Mouse (Mus musculus): ENCODE data around the gene Adipor2.
A peak's percentile ranks its signal among the peaks of the same experiment; 100 is the strongest.
"Not testable (repeated sequence)": the region's sequence is repeated elsewhere in the genome, so short reads cannot be mapped to it uniquely, and the experiment has no call there.

Adipor2 gene

DNA sequence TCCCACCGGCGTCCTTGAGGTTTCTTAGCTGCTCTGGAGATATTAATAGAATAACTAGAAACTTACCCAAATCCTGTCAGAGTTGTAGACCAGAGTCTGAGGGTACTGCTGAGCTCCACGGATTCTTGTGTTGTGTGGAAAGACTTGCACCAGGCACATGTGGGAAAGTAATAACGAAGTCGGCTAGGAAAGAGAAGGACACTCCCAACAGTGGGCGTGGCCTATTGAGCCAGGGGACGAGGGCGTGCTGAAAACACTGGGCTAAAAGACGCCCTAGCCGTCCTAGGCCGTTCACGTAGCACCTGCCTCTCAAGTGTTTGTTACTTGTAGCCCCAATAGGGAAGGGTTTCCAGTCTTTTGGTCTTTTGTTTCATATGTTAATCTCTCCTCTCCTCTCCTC lies at the start of gene Adipor2:
Adipor2 (minus strand) TSS at position 351 of the 400 bp plus-strand sequence.
- no peak for DNase-seq (ENCODE audit: extremely low read depth, low read depth)

DNA sequence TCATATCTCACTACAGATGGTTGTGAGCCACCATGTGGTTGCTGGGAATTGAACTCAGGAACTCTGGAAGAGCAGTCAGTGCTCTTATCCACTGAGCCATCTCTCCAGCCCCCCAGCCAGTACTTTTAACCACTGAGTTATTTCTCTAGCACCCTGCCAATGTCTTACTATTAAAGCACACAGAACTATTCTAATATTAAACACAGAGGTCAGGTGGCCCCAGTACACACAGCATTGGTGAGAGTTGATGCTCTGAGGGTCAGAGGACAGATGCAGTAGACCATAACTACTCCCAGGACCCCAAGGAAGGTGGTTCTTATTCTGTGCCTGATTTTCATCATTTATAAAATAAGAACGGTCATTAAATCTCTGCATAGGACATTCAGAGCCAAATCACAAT lies 48.7 kb upstream of the Adipor2 start:
- no peak for DNase-seq (ENCODE audit: extremely low read depth, low read depth)

DNA sequence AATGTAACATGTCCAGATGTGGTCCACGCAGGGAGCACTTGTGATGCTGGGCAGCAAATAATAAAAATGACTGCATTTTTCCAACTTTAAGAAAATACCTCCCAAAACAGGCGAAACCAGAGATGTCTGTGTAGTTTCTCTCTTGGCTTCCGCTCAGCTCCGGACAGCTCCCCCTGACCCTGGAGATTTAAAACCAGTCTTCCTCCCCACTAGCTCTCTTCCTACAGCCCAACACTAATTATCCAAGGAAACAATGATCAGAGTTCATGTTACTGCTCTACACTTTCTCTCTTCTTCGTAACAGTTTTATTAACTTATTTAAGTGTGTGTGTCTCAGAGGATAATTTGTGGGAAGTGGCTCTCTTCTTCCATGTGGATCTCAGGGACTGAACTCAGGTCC lies 42.9 kb upstream of the Adipor2 start:
- no peak for DNase-seq (ENCODE audit: extremely low read depth, low read depth)

DNA sequence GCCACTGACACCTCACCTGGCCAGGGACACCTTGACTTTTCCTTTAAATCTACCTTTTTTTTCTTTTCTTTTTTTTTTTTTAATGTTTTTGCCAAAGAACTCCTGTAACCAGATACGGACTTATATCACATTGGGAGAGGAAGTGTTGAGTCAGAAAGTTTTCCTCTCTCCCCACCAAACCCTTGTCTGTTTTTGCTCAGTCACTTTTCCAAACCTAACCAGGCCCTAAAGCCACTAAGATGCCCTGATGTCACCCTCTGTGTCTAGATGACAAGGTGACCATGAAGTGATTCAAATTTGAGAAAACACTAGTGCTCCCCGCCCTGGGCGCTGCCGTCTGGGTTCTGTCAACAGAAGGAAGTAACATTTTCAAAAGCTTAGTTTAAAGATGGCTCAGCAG lies 41.5 kb upstream of the Adipor2 start:
- DNase-seq (ENCODE audit: extremely low read depth, low read depth) = no peak

DNA sequence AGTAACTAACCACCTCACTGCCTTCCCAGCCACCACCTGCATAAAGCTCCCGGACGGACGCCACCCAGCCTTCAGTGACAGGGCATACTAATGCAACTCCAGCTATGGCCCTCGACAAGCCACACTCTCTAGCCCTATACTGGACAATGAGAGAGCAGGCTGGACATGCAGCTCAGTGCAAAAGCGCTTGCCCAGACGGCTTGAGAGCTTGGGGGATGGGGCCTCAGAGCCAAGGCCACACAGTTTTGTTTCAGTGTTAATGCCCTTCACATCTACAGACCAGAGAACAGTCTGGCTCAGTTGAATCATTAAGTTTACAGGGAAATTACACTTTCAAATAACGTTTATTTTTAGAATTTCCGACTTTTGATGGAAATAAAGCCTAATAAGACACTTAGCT lies 40.7 kb upstream of the Adipor2 start:
- DNase-seq (ENCODE audit: extremely low read depth, low read depth) = no peak

DNA sequence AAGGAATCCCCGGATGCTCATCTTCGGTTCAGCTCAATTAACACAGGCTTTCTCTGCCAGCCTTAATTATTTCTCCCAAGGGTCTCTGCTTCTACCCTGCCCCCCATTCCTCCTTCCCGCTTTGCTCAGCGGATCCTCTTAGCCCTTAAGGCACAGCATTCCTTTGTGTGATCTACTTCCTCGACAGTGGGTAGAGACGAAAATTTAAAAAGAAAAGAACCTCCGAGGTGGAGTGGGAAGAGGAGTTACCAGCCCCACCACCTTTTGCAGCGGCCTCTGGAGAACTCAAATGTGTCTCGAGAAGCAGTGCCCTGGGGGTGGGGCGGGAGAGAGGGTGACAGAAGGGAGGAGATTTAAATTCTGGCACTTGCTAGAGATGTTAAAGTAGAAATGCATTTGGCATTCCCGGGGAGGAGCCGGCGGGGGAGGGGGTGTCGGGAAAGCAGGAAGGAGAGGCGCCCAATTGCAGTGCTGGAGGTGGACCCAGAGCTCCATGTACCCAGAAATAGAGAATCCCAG lies 34.5 kb upstream of the Adipor2 start:
- DNase-seq (ENCODE audit: extremely low read depth, low read depth) = no peak

DNA sequence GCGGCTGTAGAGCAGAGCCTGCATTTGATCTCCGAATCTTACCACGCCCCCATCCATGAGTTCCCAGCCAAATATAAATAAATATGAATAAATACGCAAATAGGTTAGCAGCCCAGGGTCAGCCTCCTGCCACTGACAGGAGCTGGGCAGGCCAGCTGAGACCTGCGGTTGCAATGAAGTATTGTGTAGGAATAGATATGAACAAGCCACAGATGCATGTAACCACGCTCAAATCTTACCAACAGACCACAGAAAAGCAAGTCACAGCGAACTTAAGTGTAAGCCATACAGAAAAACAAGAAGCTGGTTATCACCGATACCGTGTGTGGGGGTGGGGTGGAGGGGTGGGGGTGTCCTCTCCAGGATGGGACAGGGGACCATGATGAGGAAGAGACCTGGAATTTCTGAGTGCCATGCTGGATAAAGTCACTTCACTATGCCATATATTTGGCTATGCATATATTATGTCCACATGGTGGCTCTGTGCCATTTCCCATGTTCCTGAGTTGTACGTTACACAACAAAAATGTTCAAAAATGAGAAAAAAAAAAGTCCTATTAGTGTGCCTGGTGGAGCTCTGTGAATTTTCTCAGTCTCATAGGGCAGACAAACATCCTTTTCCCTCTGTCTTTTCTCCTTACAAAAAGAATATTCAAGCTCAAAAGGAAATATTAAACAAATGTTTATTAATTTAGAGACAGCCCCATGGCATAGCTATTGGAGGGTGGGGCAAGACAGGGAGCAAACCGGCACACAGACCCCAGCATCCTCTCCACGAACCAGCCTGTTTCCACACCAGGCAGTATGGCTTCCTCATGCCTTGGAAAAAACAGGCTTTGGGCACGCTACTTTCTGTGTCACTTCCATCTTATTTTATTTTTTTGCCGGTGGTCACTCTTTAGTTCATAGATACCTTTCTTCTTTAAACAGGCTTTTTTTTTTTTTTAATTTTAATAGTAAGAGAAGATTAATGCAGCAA lies 33.8 kb upstream of the Adipor2 start:
- DNase-seq (ENCODE audit: extremely low read depth, low read depth) = peak; percentile 68

DNA sequence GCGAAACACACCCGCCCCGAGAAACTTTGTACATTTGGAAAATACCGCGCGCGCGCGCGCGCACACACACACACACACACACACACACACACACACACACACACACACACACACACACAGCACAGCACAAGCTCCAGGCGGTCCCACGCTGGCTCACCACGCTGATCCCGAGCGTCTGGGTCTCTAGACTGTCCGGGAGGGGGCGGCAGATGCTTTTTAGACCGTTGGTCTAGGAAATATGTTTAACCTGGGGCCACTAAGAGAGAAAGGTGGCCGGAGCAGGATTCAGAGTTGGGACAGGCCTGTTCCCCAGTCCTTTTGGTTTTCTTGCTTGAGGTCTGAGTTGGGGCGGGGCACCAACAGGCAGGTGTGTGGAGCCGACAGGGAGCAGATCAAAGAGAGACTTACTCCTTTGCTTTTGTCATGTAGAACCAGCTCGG lies 31.6 kb upstream of the Adipor2 start:
- no peak for DNase-seq (ENCODE audit: extremely low read depth, low read depth)

DNA sequence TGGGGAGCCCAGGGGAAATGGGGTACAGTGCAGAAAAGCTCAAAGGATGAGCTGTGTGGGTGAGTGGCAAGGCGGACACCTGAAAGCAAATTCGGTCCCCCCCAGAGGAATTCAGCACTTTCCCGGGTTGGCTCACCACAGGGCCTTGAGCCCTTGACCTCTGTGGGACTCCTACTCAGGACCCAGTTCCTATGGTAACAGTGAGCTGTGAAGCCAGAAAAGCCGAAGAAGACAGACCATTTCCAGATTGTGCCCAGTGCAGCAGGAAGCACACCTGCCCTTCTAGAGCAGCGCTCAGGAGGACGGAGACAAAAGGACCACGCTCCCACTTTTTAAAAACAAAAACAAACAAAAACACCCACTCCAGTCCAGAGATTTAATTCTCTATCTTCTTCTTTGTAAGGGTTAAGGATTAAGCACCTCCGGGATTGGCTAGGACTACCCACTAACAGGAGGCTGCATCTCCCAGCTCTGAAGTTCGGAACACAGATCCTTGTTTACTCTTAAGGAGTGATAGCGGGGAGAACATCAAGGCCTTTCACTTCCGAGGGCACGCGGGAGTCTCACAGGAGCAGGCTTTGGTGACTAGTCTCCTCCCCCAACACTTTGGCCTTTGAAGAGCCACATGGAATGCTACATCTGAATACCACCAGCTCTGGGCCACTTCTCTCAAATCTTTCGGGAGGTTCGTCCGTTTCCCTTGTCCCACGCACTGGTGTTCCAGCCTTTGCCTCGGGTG lies 31.0 kb upstream of the Adipor2 start:
- DNase-seq (ENCODE audit: extremely low read depth, low read depth) = no peak

DNA sequence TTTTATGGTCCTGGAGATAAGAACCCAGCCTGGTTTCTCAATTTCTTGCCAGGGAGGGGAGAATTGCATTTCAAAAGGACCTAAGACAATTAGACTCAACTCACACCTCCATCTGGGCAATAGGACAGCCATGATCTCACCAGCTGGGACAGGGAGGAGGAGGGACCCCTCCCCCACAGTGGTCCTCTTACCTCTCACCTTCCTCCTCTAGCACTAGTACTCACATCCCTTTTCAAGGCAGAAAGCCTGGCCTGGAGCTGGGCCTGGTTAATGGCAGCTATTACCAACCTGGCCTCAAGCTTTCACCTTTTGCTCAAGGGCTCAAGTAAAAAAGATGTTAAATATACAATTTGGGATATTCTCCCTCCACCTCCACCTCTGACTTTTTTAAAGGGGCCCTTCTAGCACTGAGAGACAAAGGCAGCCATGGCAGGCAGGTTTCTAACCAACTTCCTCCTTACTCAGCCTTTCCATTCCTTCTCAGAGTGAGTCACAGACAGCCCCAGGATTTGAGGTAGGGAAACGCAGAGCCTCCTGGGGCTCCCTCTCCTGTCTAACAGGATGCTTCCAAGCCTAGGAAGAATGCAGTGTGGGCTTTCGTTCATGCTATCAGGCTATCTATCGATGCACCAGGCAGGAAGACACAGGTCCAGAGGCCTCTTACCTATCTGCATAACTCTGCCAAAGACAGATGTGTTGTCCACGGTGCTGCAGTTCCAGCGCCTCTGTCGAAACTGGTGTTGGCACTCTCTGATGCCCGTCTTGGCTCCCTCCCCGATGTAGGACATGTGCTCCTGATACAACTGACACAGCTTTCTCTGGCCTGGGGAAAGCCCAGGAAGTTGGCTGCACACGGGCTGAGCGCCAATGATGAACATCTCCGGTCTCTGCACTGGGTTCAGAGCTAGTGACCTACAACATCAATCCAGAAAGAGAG lies 28.4 kb upstream of the Adipor2 start:
- DNase-seq (ENCODE audit: extremely low read depth, low read depth) = no peak

DNA sequence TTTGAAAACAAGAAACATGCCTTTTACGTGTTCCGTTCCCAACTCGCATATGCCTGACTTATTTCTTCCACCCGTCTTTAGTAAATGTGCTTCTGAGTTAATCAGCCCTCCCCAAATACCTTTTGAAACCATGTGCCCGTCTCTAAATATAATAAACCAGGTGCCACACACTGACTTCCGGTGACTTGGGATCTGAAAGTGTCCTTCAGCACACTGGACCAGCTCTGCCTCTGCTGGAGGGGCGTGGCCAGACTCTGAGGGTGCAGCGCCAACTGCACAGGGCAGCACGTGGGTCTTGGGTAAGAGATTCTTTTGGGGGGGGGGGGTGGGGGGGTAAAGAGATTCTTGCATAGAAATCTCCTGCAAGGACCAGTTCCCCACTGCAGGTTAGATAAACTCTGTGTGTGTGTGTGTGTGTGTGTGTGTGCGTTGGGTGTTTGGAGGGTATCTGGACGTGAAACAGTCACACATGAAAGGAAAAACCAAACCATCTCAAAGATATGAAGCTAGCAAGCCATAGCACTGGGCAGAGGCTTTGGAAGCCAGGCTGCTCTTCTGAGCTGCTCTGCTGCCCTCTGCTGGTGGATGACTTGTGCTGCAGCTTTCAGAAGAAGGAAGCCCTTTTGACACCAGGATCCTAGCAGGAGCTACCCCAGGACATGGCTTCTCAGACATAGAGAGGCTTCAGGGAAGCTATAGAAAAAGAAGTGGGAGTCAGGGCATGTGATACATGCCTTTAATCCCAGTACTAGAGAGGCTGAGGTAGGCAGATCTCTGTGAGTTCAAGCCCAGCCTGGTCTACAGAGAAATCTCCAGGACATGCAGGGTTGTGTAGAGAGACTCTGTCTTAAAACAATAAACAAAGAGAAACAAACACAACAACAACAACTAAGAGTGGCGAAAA lies 26.5 kb upstream of the Adipor2 start:
- peak; percentile 83 for DNase-seq (ENCODE audit: extremely low read depth, low read depth)

DNA sequence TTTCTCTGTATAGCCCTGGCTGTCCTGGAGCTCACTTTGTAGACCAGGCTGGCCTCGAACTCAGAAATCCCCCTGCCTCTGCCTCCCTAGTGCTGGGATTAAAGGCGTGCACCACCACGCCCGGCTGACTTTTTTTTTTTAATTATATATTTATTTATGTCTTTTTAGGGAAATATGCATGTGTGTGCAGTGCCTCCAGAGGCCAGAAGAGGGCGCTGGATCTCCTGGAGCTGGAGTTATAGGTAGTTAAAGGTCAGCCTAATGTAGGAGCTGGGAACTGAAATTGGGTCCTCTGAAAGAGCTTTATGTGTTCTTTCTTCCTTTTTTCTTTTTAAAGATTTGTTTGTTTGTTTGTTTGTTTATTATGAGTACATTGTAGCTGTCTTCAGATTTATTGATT lies 25.2 kb upstream of the Adipor2 start:
- DNase-seq (ENCODE audit: extremely low read depth, low read depth) = not testable (repeated sequence)

DNA sequence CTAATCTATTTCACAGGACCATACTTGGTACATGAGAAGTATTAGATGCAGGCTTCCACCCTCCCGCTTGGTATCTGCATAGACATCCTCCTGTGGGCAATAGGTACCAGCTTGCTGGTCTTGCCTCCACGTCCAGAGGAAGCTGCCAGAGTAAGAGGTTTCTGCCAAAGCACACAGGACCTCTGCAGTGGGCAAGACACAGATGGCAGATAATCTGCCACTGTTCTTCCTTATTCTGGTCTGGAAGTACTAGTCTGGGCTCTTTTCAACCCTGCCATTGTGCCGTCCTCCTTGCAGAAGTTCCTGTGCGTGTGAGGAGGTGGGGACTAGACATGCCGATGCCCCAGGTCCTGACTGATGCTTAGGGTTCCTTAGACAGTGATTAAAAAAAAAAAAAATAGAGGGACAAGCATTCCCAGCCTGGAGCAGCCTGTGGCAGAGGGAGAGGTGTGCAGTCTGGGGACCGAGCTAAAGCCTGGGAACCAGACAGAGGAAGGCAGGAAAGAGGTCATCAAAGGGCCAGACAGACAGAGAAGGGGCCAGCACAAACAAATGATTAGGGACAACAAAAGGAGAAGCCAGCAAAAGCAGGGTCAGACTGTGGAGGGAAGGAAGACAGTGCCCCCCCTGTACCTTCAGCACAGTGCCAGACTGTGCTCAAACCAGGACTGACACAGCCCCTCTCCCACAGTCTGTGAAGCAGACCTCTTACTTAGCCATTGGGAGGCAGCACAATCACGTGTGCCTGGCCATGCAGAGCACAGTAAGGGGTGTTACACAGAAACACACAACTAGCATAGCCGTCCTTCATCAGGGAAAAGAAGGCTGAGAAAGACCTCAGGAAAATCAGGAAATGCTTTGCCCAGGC lies 20.6 kb upstream of the Adipor2 start:
- DNase-seq (ENCODE audit: extremely low read depth, low read depth) = no peak

DNA sequence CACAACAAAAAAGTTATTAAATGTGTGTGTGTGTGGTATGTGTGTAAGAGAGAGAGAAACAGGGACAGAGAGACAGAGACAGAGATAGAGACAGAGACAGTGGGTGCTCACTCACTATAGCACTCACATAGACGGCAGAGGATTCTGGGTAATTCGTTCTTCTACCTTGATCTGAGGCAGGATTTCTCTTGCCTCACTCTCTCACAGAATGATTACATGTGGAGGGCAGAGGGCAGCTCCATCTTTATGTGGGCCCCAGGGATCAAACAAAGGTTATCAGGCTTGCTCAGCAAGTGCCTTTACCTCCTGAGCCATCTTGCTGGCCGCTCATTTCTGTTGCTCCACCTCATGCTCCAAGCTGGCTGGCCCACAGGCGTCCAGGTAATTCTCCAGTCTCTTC lies 16.9 kb upstream of the Adipor2 start:
- DNase-seq (ENCODE audit: extremely low read depth, low read depth) = no peak

DNA sequence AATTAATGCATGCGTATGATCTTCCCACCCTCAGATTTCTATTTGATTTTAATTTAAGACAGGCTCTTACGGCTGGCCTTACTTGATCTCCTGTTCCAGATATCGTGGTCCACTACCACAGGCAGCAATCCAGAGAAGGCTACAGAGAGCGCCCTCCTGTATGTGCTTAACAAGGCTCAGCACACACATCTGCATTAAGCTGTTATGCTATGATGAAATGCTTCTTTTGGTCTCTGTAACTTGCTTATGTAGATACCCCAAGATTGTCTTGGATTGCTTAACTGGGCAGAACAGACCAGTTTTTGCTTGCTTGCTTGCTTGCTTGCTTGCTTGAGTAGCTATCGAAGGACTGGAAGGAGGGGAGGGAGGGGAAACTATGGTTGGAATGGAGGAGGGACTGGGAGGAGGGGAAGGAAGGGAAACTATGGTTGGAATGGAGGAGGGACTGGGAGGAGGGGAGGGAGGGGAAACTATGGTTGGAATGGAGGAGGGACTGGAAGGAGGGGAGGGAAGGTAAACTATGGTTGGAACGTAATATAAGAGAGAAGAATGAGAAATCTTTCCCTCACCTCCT lies 14.3 kb upstream of the Adipor2 start:
- no peak for DNase-seq (ENCODE audit: extremely low read depth, low read depth)

DNA sequence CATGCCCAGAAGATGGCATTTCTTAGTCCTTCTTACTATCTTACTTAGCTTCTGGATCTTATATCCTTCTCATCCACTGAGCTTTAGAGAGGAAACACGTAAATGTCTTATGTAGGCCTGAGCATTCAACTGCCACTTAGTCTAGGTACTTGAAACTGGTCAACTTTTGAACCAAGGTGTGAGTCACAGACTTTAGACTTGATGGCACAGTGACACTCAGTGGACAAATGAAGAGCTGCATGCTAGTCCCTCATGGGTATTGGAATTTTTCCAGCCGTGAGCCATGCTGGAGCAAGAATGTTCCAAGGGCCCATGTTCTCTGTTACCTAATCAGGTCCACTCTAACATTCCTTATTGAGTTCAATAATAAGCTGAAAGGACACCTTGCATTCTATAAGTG lies 13.0 kb upstream of the Adipor2 start:
- no peak for DNase-seq (ENCODE audit: extremely low read depth, low read depth)

DNA sequence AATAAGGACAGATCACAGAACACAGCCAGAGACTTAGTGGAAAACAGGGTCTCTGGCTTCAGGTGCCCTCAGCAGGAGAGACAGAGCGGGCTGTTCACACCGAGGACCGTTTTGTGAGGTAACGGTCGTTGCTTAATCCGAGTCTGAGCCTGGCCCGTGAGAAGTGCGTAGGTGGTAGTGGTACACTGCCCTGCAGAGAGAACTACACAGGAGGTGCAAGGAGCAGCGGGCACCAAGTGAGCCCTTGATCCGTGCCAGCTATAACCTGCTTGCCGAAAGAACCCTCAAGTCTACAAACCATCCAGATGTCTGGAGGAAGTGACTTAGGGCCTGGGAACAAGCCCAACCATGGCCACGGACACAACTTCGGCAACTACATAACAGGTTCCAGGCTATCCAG lies 11.8 kb upstream of the Adipor2 start:
- no peak for DNase-seq (ENCODE audit: extremely low read depth, low read depth)

DNA sequence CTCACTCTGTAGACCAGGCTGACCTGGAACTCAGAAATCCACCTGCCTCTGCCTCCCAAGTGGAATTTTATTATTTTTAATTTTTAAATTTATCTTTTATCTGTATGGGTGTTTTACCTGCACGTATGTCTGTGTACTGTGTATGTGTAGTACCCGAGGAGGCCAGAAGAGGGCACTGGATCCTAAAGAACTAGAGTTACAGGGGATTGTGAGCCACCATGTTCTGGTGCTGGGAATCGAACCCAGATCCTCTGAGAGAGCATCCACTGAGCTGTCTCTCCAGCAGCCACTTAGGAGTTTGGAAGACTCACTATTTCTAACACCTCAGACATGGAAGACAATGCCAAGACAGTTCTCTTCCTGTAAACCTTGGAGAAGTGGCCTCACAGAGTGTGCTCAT lies 11.1 kb upstream of the Adipor2 start:
- no peak for DNase-seq (ENCODE audit: extremely low read depth, low read depth)

DNA sequence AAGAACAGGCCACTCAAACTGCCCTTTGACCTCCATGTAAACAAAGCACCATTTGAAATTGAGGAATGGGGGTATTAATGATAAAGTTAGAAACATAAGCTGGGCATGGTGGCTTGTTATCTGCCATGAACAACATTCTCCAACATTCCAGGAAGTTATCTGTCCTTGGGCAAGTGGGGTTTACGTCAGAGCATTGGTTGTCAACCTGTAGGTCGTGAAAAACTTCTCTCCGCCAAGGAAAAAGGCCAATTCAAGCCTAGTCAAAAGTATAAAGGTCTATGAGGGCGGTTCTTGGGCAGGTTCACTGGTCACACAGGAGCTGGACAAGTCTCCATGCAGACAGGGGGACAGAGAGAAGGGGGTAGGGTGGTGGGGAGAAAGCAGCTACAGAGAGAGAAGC lies 3.5 kb upstream of the Adipor2 start:
- DNase-seq (ENCODE audit: extremely low read depth, low read depth) = no peak
